Mouse (Mus musculus): ENCODE data around the gene Cpt1b. TPM values are rescaled to one million over a fixed set of nuclear protein-coding genes. Genes with fewer than 3 reads are reported as not detected.
A peak's percentile ranks its signal among the peaks of the same experiment; 100 is the strongest.
"Not testable (repeated sequence)": the region's sequence is repeated elsewhere in the genome, so short reads cannot be mapped to it uniquely, and the experiment has no call there.

Gene Cpt1b
- polyA plus RNA-seq, 1 experiment from 2014 or later = 0.63 TPM

GRCm38 (mm10) chr15:89430771-89431170 is 5.1 kb upstream of the Cpt1b start:
- WGBS = 79% methylated on average over 9 of the region's 9 CpGs
- not testable (repeated sequence) for H3K4me2 ChIP-seq; H3K9ac ChIP-seq; H3K27ac ChIP-seq; H3K36me3 ChIP-seq; H3K4me1 ChIP-seq; H3K27me3 ChIP-seq (replicated peaks); H3K9me3 ChIP-seq; ATAC-seq (ENCODE audit: insufficient read depth, low FRiP score, low read depth); H3K4me3 ChIP-seq (replicated peaks)

DNA sequence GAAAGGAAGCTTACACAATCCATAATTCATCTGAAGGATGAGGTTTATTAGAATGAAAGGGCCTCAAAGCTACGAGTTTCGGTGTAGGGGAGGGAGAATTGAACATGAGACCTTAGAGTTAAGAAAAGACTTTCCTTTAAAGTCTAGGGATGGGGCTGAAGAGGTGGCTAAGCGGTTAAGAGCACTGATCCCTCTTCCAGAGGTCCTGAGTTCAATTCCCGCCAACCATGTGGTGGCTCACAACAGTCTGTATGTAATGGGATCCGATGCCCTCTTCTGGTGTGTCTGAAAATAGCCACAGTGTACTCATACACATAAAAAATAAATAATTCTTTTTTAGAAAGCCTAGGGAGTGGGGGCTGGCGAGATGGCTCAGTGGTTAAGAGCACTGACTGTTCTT is 4.7 kb upstream of the Cpt1b start:
- peaks cover 7% of the 10 kb centered on the region for H3K4me1 ChIP-seq
- H3K4me3 ChIP-seq (replicated peaks) = peak overlapping the region; percentile 73
- peak overlapping the region; percentile 98 for H3K27ac ChIP-seq
- WGBS = 36% methylated on average over 6 of the region's 6 CpGs
- no peaks in the 10 kb centered on the region for H3K9me3 ChIP-seq
- H3K9ac ChIP-seq = peak overlapping the region; percentile 62; the same call in 1 of the 2 replicates
- ATAC-seq (ENCODE audit: insufficient read depth, low FRiP score, low read depth) = no peak
- no peaks in the 10 kb centered on the region for H3K27me3 ChIP-seq (replicated peaks)
- peak overlapping the region; percentile 94 for H3K4me2 ChIP-seq
- H3K36me3 ChIP-seq = 0 out of 2 replicates have a peak, but pooled peaks cover 4% of the 10 kb centered on the region

DNA sequence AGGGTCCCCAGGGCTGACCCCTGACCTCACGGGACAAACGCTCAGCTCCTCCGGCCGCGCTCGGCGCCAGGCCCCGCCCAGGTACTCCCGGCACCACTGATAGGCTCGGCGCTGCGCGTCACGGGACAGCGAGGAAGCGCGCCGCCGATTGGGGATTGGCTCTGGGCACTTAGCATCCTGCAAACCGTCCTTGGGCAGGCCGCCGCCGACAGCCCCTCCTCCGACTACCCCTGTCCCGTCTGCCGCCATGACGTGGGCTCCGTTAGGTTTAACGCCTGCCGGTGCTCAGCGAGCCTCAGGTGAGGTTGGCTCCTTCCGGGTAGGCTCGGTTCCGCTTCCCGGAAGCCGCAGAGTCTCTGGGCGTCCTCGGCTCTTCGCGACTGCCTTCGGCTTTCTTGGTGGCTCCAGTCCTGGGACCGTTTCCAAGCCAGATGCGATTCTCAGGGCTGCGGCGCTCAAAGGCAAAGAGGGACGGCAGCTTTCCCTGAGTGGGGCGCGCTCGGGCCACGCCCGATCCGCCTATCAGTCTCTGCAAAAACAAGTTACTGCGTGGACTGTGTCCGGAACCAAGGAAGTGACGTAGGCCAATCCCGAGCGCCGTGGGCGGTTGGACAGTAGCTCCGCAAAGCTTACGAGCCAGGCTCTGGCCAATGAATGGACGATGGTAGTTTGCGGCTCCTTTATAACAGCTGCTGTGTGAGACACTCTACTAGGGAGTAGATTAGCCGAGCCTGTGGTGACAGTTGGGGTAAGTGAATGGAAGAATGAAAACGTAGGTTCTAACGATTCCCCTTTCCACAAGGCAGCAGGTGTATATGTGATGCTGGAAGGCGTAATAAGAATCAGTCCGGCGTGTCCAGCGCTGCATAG is 3.9 kb upstream of the Cpt1b start, which contains the start of the genes C730034F03Rik, Gm44502 and Chkb:
Gene C730034F03Rik (plus strand): TSS at position 238 of the 870 bp plus-strand sequence.
Gene Gm44502 (minus strand): TSS at position 345 of the 870 bp plus-strand sequence.
Gene Chkb (minus strand): TSS at position 557 of the 870 bp plus-strand sequence.
- no peaks in the 10 kb centered on the region for H3K9me3 ChIP-seq
- WGBS = under 1% methylated on average over 70 of the region's 70 CpGs
- H3K4me3 ChIP-seq (replicated peaks) = peak within 1 kb of the TSS; percentile 73
- 0 out of 2 replicates have a peak, but pooled peaks cover 4% of the 10 kb centered on the region for H3K36me3 ChIP-seq
- H3K27ac ChIP-seq = peak within 1 kb of the TSS; percentile 98
- ATAC-seq (ENCODE audit: insufficient read depth, low FRiP score, low read depth) = peak; percentile 93
- H3K4me2 ChIP-seq = peak within 1 kb of the TSS; percentile 94
- H3K9ac ChIP-seq = peak within 1 kb of the TSS; percentile 62
- no peaks in the 10 kb centered on the region for H3K27me3 ChIP-seq (replicated peaks)
- H3K4me1 ChIP-seq = peaks cover 7% of the 10 kb centered on the region

- H3K27ac ChIP-seq = peak overlapping the region; percentile 98
- 4% methylated on average over 22 of the region's 22 CpGs for WGBS
These were observed 3.2 kb upstream of the Cpt1b start for GRCm38 (mm10) chr15:89428821-89429351.

GRCm38 (mm10) chr15:89428136-89428790 is 2.6 kb upstream of the Cpt1b start:
- no peak for ATAC-seq (ENCODE audit: insufficient read depth, low FRiP score, low read depth)
- peaks cover 7% of the 10 kb centered on the region for H3K4me1 ChIP-seq
- no peak overlapping the region for H3K9ac ChIP-seq
- H3K36me3 ChIP-seq = 0 out of 2 replicates have a peak, but pooled peaks cover 4% of the 10 kb centered on the region
- no peaks in the 10 kb centered on the region for H3K9me3 ChIP-seq
- H3K27ac ChIP-seq = no peak overlapping the region
- no peaks in the 10 kb centered on the region for H3K27me3 ChIP-seq (replicated peaks)
- WGBS = 81% methylated on average over 19 of the region's 19 CpGs
- peak overlapping the region; percentile 94 for H3K4me2 ChIP-seq
- peak overlapping the region; percentile 73 for H3K4me3 ChIP-seq (replicated peaks)

More at GRCm38 (mm10) chr15:89428821-89429351, 3.2 kb upstream of the Cpt1b start:
- peaks cover 7% of the 10 kb centered on the region for H3K4me1 ChIP-seq
- H3K9me3 ChIP-seq = no peaks in the 10 kb centered on the region
- H3K4me3 ChIP-seq (replicated peaks) = peak overlapping the region; percentile 73
- H3K36me3 ChIP-seq = 0 out of 2 replicates have a peak, but pooled peaks cover 4% of the 10 kb centered on the region
- peak overlapping the region; percentile 94 for H3K4me2 ChIP-seq
- no peaks in the 10 kb centered on the region for H3K27me3 ChIP-seq (replicated peaks)
- peak; percentile 31; the same call in 1 of the 2 replicates for ATAC-seq (ENCODE audit: insufficient read depth, low FRiP score, low read depth)
- peak overlapping the region; percentile 62 for H3K9ac ChIP-seq

GRCm38 (mm10) chr15:89426716-89427115 is 1.1 kb upstream of the Cpt1b start:
- Histone ChIP-seq H3K9me3 (no peaks in the 10 kb centered on the region), H3K4me2 (no peak overlapping the region), H3K4me3 (replicated peaks) (no peak overlapping the region), H3K36me3 (0 out of 2 replicates have a peak, but pooled peaks cover 4% of the 10 kb centered on the region), H3K4me1 (peaks cover 7% of the 10 kb centered on the region), H3K27me3 (replicated peaks) (no peaks in the 10 kb centered on the region), H3K9ac (no peak overlapping the region), H3K27ac (no peak overlapping the region)
- ATAC-seq (ENCODE audit: insufficient read depth, low FRiP score, low read depth) = no peak
- 91% methylated on average over 10 of the region's 10 CpGs for whole genome bisulfite sequencing

DNA sequence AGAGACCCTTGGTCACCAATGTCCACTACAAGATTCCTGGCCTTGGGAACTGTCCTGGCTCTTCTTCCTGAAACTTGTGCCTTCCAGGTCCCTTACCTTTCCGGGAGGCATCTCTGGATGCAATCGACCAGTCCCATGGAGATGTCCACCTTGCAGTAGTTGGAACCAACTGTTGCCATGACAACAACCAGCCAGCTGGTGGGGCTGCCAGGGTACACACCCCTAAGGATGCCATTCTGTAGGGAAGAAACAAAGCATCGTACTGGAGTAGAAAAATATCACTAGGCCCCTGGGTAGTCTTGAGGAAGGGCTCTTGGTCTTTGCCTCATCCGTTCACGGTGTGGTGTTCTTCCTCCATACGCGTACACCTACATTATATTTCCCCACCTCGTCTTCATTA is 1.0 kb downstream of the Cpt1b start:
- Histone ChIP-seq H3K4me1 (peaks cover 7% of the 10 kb centered on the region), H3K36me3 (peaks cover 9% of the 10 kb centered on the region; the same call in 1 of the 2 replicates), H3K27me3 (replicated peaks) (no peaks in the 10 kb centered on the region), H3K9ac (no peak overlapping the region), H3K9me3 (no peaks in the 10 kb centered on the region), H3K27ac (no peak overlapping the region), H3K4me2 (no peak overlapping the region), H3K4me3 (replicated peaks) (no peak overlapping the region)
- 80% methylated on average over 8 of the region's 8 CpGs for WGBS
- no peak for ATAC-seq (ENCODE audit: insufficient read depth, low FRiP score, low read depth)

DNA sequence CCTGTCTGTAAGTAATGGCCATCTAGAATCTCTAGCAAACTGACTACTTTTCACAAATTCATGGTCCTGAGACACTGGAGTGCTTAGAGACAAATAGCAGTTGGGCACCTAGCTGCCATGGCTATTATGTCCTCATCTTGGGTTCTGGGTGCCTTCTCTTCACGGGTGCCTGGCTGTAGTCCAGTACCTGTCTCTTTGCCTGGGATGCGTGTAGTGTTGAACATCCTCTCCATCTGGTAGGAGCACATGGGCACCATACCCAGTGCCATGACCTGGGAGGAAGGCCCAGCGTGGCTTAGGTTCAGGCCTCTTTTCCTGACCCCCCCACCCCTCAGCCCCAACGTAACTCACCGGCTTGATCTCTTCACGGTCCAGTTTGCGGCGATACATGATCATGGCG is 3.7 kb downstream of the Cpt1b start:
- H3K27me3 ChIP-seq (replicated peaks) = no peaks in the 10 kb centered on the region
- no peaks in the 10 kb centered on the region for H3K4me1 ChIP-seq
- H3K9me3 ChIP-seq = no peaks in the 10 kb centered on the region
- peaks cover 9% of the 10 kb centered on the region; the same call in 1 of the 2 replicates for H3K36me3 ChIP-seq
- no peak for ATAC-seq (ENCODE audit: insufficient read depth, low FRiP score, low read depth)
- H3K9ac ChIP-seq = no peak overlapping the region
- H3K4me2 ChIP-seq = no peak overlapping the region
- 93% methylated on average over 9 of the region's 9 CpGs for WGBS
- H3K27ac ChIP-seq = no peak overlapping the region
- no peak overlapping the region for H3K4me3 ChIP-seq (replicated peaks)

- Histone ChIP-seq H3K4me3 (replicated peaks) (no peak overlapping the region), H3K36me3 (peaks cover under 1% of the 10 kb centered on the region; the same call in 1 of the 2 replicates), H3K27me3 (replicated peaks) (no peaks in the 10 kb centered on the region), H3K4me1 (no peaks in the 10 kb centered on the region), H3K9me3 (no peaks in the 10 kb centered on the region), H3K27ac (no peak overlapping the region), H3K9ac (no peak overlapping the region), H3K4me2 (no peak overlapping the region)
- 85% methylated on average over 8 of the region's 8 CpGs for WGBS
- ATAC-seq (ENCODE audit: insufficient read depth, low FRiP score, low read depth) = no peak
These were observed 10.4 kb downstream of the Cpt1b start for GRCm38 (mm10) chr15:89415282-89415681.

DNA sequence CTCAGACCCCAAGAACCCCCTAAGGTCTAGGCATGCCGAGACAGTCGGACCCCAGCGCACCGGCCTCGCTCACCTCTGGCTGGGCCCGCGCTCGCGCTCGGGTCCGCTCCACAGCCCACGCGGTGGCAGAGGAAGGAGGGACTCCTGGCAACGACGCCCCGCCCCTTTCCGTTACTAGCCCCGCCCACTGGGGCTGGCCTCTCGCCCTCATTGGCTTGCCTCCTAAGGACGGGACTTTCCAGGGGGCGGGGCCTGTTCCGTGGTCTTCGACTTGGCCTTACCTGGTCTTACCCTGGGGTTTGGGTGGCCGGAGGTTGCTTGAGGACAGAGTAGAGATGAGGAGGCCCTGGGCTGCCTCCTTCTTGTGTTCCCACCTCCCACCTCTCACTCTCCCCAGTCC is 15.5 kb downstream of the Cpt1b start, which contains the start of gene Syce3:
Gene Syce3 (minus strand): TSS at position 386 of the 400 bp plus-strand sequence.
- ATAC-seq (ENCODE audit: insufficient read depth, low FRiP score, low read depth) = no peak
- Histone ChIP-seq H3K9ac (no peak within 1 kb of the TSS), H3K4me1 (no peaks in the 10 kb centered on the region), H3K4me2 (no peak within 1 kb of the TSS), H3K9me3 (no peaks in the 10 kb centered on the region), H3K36me3 (no peaks in the 10 kb centered on the region), H3K27ac (no peak within 1 kb of the TSS), H3K27me3 (replicated peaks) (no peaks in the 10 kb centered on the region), H3K4me3 (replicated peaks) (no peak within 1 kb of the TSS)
- 87% methylated on average over 22 of the region's 24 CpGs for WGBS

DNA sequence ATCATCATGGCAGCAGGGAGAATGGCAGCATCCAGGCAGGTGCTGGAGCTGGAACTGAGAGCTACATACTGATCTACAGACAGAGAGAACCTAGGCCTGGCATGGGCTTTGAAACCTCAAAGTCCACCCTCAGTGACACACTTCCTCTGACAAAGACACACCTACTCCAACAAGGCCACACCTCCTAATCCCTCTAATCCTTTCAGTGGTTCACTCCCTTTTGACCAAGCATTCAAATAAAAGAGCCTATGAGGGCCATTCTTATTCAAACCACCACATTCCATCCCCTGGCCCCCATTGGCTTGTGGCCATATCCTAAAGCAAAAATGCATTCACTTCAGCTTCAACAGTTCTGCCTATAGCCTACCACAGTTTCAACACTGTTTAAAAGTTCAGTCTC is 19.0 kb downstream of the Cpt1b start:
- no peak for ATAC-seq (ENCODE audit: insufficient read depth, low FRiP score, low read depth)
- no peak overlapping the region for H3K4me3 ChIP-seq (replicated peaks)
- no peaks in the 10 kb centered on the region for H3K9me3 ChIP-seq
- H3K9ac ChIP-seq = no peak overlapping the region
- no peaks in the 10 kb centered on the region for H3K4me1 ChIP-seq
- H3K4me2 ChIP-seq = no peak overlapping the region
- no peaks in the 10 kb centered on the region for H3K36me3 ChIP-seq
- no peaks in the 10 kb centered on the region for H3K27me3 ChIP-seq (replicated peaks)
- no peak overlapping the region for H3K27ac ChIP-seq

Data from stomach, embryonic 15.5 days (tissue).